Mouse (Mus musculus) stomach, postnatal 0 days (tissue): Measurements from ENCODE around the gene Gm5767.

Experiments
- CTCF ChIP-seq: IDR thresholded peaks from 2 replicates; pipeline ENCODE4 v1.5.1; 2016; ENCODE audit warnings: antibody characterized with exemption, low read depth, mild to moderate bottlenecking, moderate library complexity
- EP300 ChIP-seq: optimal IDR thresholded peaks from 2 replicates; pipeline ENCODE3; 2016; ENCODE audit warnings: antibody characterized with exemption

DNA sequence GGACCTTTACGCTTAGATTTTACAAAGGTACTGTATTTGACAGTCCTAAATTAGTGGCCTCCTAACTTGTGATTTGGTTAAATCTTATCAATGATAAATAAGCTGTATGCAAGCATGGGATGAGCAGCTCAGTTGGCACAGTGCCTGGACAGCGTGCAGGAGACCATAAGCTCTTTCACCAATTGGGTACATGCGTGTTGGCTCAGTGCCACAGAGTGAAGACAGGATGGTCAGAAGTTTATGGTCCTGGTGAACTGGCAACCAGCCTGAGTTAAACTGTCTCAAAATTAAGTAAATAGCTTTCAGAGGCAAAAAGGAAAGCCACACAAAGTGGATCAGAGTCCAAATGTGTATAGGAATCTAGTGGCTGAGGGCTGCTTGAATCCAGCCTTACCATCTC, 20.0 kb downstream of the Gm5767 start:
- TF ChIP-seq CTCF = no peak
- TF ChIP-seq EP300 = no peak
